Mouse (Mus musculus) brain, embryonic 14.5 days (tissue): ENCODE data around the gene Bbs4. TPM values are rescaled to one million over a fixed set of nuclear protein-coding genes. Genes with fewer than 3 reads are reported as not detected.
A peak's percentile ranks its signal among the peaks of the same experiment; 100 is the strongest.

Source experiments
- DNase-seq: peaks from one replicate; pipeline ENCODE4 v3.0.0-alpha.2; 2011; ENCODE audit warnings: low read depth
- CTCF ChIP-seq: fragments of 200-500 bp; IDR thresholded peaks from 2 replicates; pipeline ENCODE4 v1.5.1; 2012; ENCODE audit warnings: inconsistent platforms, mild to moderate bottlenecking, moderate library complexity, borderline replicate concordance; ENCODE audit not compliant: insufficient read depth, insufficient read length; ENCODE audit errors: extremely low read depth
- POLR2A ChIP-seq: fragments of 200-500 bp; IDR thresholded peaks from 2 replicates; pipeline ENCODE4 v1.6.1; 2012; ENCODE audit warnings: mild to moderate bottlenecking, inconsistent platforms, borderline replicate concordance; ENCODE audit not compliant: poor library complexity, insufficient read depth, insufficient read length, severe bottlenecking; ENCODE audit errors: extremely low read depth
- polyA plus RNA-seq: library from polyadenylated mRNA; depleted of rRNA; stranded (reverse); fragments of >200 nt; gene quantifications from 2 replicates; pipeline ENCODE4 v1.2.3, GENCODE M21; 2012

Gene Bbs4
- polyA plus RNA-seq, 1 experiment: 21.7 TPM

DNA sequence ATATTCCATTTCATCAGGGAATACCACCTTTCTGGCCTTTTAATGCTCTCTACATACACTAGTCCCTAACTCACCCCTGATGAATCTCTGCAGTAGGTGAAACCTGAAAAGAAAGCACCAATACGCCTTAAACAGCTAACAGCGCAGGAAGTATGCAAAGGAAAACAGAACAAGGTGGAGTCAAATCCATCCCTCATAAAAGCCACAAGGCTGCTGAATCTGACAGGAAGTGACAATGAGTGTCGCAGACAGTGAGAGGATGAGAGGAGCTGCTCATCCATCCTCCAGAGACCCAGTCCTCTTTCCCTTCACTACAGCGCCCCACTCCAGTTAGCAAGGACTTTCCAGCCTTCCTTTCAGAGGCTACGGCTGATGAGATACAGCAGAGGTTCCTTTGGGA is 14.9 kb downstream of the Bbs4 start:
- TF ChIP-seq POLR2A (no peak), CTCF (no peak)
- DNase-seq: peak; percentile 8

GRCm38 (mm10) chr9:59337889-59338288 is 15.4 kb downstream of the Bbs4 start:
- no peak for DNase-seq
- TF ChIP-seq POLR2A: no peak

GRCm38 (mm10) chr9:59336539-59336938 is 16.8 kb downstream of the Bbs4 start:
- no peak for TF ChIP-seq CTCF
- no peak for TF ChIP-seq POLR2A
- no peak for DNase-seq

DNA sequence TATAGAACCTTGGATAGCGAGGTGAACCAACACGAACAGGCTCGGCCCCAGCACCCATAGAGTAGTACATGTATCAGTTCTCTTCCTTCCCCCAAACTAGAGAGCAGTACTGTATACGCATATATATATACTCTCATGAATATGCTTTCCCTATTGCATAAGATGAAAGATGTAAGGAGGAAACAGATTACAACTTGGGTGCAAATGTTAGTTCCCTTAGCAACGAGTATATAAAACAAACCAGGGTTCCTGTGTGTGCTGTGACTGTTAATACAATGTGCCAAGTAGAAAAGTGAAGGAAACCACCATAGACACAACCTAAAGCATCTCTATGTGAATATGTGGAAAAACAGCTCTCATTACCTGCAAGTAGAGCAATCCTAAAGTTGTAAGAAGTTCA is 23.3 kb downstream of the Bbs4 start:
- TF ChIP-seq POLR2A (no peak), CTCF (no peak)
- no peak for DNase-seq

- TF ChIP-seq POLR2A: no peak
- DNase-seq: no peak
Measured at GRCm38 (mm10) chr9:59324351-59324750, 29.0 kb downstream of the Bbs4 start.

DNA sequence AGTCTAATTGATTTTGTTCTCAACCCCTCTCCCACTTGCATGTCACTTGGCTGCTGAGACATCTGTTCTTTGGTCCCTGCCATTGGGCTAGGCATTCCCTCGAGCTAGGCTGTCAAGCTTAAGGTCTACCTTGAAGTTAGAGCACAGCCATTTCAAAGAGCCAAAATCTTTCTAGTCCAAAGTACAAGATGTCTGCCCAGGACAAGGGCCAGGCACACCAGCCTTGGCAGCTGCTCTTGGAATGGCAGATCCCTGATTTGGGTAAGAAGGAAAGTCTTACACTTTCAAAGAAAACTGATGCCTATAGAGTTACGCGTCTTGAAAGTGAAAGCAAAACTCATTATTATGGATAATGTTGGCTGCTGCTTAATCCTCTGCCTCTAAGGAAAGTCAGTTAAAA is 37.1 kb downstream of the Bbs4 start:
- TF ChIP-seq POLR2A: no peak
- TF ChIP-seq CTCF: no peak
- no peak for DNase-seq

- TF ChIP-seq POLR2A (no peak), CTCF (no peak)
- peak; percentile 17 for DNase-seq
Measured at GRCm38 (mm10) chr9:59311284-59311670, 42.0 kb downstream of the Bbs4 start.

GRCm38 (mm10) chr9:59310582-59311283 is 42.6 kb downstream of the Bbs4 start:
- no peak for DNase-seq
- TF ChIP-seq CTCF: no peak
- no peak for TF ChIP-seq POLR2A

GRCm38 (mm10) chr9:59307890-59308289 is 45.4 kb downstream of the Bbs4 start:
- DNase-seq: no peak
- TF ChIP-seq CTCF: no peak
- no peak for TF ChIP-seq POLR2A

GRCm38 (mm10) chr9:59296419-59296818 is 56.9 kb downstream of the Bbs4 start:
- TF ChIP-seq CTCF (no peak), POLR2A (no peak)
- no peak for DNase-seq

GRCm38 (mm10) chr9:59292493-59292875 is 60.8 kb downstream of the Bbs4 start:
- DNase-seq: no peak
- no peak for TF ChIP-seq POLR2A
- no peak for TF ChIP-seq CTCF

GRCm38 (mm10) chr9:59291688-59292492 is 61.4 kb downstream of the Bbs4 start:
- DNase-seq: peak; percentile 52

More at GRCm38 (mm10) chr9:59291688-59292492, 61.4 kb downstream of the Bbs4 start:
- TF ChIP-seq POLR2A (no peak), CTCF (no peak)
